Mouse (Mus musculus): ENCODE data around the gene Mre11a. TPM values are rescaled to one million over a fixed set of nuclear protein-coding genes. Genes with fewer than 3 reads are reported as not detected.

Mre11a gene
- polyA plus RNA-seq, 1 experiment from 2014 or later = 46.0 TPM

- Histone ChIP-seq H3K4me1 (peaks cover 7% of the 10 kb centered on the region), H3K9me3 (no peaks in the 10 kb centered on the region), H3K4me3 (peak within 1 kb of the TSS; percentile 26), H3K27ac (no peak within 1 kb of the TSS), H3K36me3 (replicated peaks) (no peaks in the 10 kb centered on the region), H3K27me3 (ENCODE audit: poor library complexity, severe bottlenecking) (peaks cover 24% of the 10 kb centered on the region)
- DNase-seq (ENCODE audit: extremely low spot score, low spot score) = no peak
- 17% methylated on average over 23 of the region's 23 CpGs for WGBS
Measured at GRCm38 (mm10) chr9:14770803-14771471, 13.5 kb upstream of the Mre11a start, which contains the start of gene 1700012B09Rik. 1700012B09Rik (minus strand) TSS chr9:14771030.

DNA sequence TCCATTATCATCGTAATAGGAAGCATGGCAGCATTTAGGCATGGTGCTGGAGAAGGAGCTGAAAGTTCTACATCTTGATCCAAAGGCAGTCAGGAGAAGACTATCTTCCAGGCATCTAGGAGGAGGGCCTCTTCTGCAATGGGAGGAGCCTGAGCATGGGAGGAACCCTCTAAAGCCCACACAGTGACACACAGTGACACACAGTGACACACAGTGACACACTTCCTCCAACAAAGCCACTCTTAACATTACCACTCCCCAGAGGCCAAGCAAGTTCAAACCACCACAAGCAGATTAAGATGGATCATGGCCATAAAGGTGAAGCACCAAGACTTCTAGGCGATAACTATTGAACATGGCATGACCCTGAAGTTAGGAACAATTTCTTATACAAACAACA, 12.4 kb upstream of the Mre11a start:
- no peaks in the 10 kb centered on the region for H3K9me3 ChIP-seq
- H3K4me3 ChIP-seq = no peak overlapping the region
- no peaks in the 10 kb centered on the region for H3K36me3 ChIP-seq (replicated peaks)
- peaks cover 7% of the 10 kb centered on the region for H3K4me1 ChIP-seq
- peaks cover 24% of the 10 kb centered on the region for H3K27me3 ChIP-seq (ENCODE audit: poor library complexity, severe bottlenecking)
- 90% methylated on average over 2 of the region's 2 CpGs for WGBS
- DNase-seq (ENCODE audit: extremely low spot score, low spot score) = no peak
- no peak overlapping the region for H3K27ac ChIP-seq

- WGBS = 62% methylated on average over 2 of the region's 2 CpGs
- Histone ChIP-seq H3K27me3 (ENCODE audit: poor library complexity, severe bottlenecking) (peaks cover 22% of the 10 kb centered on the region), H3K27ac (no peak overlapping the region), H3K4me1 (peaks cover 7% of the 10 kb centered on the region), H3K36me3 (replicated peaks) (no peaks in the 10 kb centered on the region), H3K4me3 (no peak overlapping the region), H3K9me3 (no peaks in the 10 kb centered on the region)
- no peak for DNase-seq (ENCODE audit: extremely low spot score, low spot score)
Measured at GRCm38 (mm10) chr9:14773813-14774212, 10.6 kb upstream of the Mre11a start.

DNA sequence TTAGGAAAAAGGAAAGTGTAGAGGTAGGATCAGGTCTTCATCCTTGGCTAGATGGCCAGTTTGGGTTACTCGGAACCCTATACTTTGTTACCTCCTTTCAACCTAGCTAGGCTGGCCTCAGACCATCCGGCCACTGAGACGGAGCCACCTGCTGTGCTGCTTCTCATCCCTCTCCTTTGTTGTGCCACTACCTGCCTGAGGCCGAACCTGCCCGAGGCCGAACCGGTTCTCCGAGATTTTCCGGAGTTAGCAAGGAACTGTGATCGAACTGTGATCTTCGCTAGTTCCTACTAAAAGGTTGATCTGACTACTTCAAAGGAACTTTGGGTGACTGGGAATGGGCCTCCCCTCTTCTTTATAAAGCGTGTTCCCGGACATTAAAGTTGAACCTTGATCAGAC, 6.1 kb upstream of the Mre11a start:
- Histone ChIP-seq H3K4me3 (no peak overlapping the region), H3K36me3 (replicated peaks) (peaks cover 37% of the 10 kb centered on the region), H3K9me3 (no peaks in the 10 kb centered on the region), H3K27me3 (ENCODE audit: poor library complexity, severe bottlenecking) (no peaks in the 10 kb centered on the region), H3K4me1 (no peaks in the 10 kb centered on the region), H3K27ac (no peak overlapping the region)
- 36% methylated on average over 13 of the region's 13 CpGs for WGBS
- no peak for DNase-seq (ENCODE audit: extremely low spot score, low spot score)

DNA sequence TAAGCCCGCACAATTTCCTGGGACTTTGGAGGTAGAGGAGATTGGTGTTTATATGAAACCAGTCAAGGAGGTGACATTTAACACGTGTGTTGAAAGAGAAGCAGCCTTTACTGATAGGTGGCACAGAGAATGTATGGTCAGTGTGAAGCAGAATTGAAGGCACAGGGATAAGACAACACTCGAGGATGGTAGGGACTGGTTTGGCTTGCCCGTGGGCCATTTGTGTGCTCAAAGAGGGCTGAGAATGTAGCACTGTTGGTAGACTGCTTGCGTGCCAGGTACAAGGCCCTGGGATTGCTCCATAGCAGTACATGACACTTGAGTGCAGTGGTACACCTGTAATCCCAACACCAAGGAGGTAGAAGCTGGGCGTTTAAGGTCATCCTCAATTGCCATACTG, 2.9 kb downstream of the Mre11a start:
- no peak overlapping the region for H3K4me3 ChIP-seq
- no peak for DNase-seq (ENCODE audit: extremely low spot score, low spot score)
- no peaks in the 10 kb centered on the region for H3K9me3 ChIP-seq
- peaks cover 17% of the 10 kb centered on the region for H3K4me1 ChIP-seq
- no peak overlapping the region for H3K27ac ChIP-seq
- 92% methylated on average over 6 of the region's 6 CpGs for WGBS
- peaks cover 62% of the 10 kb centered on the region for H3K36me3 ChIP-seq (replicated peaks)
- H3K27me3 ChIP-seq (ENCODE audit: poor library complexity, severe bottlenecking) = no peaks in the 10 kb centered on the region

DNA sequence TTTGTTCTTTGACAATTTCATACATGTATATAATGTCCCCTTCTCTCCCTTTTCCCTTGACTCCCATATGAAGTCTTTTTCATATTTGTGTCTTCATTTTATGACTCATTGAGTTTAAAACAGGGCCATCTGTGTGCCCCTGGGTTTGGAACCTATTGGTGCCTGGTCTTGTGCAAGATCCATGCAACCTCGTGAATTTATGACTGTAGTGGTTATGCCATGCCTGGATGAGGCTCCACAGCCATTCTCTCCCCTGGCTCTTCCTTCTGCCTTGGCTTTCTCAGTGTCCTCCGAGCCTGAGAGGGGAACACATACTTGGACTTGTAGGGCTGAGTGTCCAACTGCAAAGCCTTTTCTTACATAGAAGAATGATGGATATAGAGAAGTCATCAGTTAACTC, 21.3 kb downstream of the Mre11a start:
- Histone ChIP-seq H3K4me3 (no peak overlapping the region), H3K36me3 (replicated peaks) (peaks cover 95% of the 10 kb centered on the region), H3K27me3 (ENCODE audit: poor library complexity, severe bottlenecking) (no peaks in the 10 kb centered on the region), H3K4me1 (no peaks in the 10 kb centered on the region), H3K9me3 (no peaks in the 10 kb centered on the region), H3K27ac (no peak overlapping the region)
- WGBS = 90% methylated on average over 2 of the region's 2 CpGs
- DNase-seq (ENCODE audit: extremely low spot score, low spot score) = no peak

GRCm38 (mm10) chr9:14806786-14807185, 22.3 kb downstream of the Mre11a start:
- Histone ChIP-seq H3K4me3 (no peak overlapping the region), H3K36me3 (replicated peaks) (peaks cover 95% of the 10 kb centered on the region), H3K27me3 (ENCODE audit: poor library complexity, severe bottlenecking) (no peaks in the 10 kb centered on the region), H3K9me3 (no peaks in the 10 kb centered on the region), H3K27ac (no peak overlapping the region), H3K4me1 (no peaks in the 10 kb centered on the region)
- WGBS = 98% methylated on average over 1 of the region's 1 CpGs
- DNase-seq (ENCODE audit: extremely low spot score, low spot score) = no peak

DNA sequence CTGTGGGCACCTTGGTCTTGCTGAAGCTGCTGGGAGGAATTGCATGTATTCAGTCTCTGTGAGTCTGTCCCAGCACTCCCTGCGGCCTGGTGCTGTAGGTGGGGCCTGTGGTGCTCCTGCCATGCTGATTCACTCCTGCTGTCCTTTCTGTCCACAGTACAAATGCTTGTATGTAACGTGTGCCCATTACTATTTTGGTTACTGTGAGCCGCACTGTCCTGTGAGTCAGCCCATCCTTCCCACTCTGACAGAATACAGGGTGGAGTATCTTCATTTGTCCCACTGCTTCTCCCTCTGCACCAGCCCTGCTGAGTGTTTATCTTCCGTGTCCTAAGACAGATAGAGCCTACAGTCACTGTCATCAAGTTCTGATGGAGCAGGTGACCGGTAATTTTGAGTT, 25.7 kb downstream of the Mre11a start:
- Histone ChIP-seq H3K9me3 (no peaks in the 10 kb centered on the region), H3K27me3 (ENCODE audit: poor library complexity, severe bottlenecking) (no peaks in the 10 kb centered on the region), H3K36me3 (replicated peaks) (peaks cover 96% of the 10 kb centered on the region), H3K4me1 (no peaks in the 10 kb centered on the region), H3K27ac (no peak overlapping the region), H3K4me3 (no peak overlapping the region)
- 95% methylated on average over 5 of the region's 5 CpGs for WGBS
- DNase-seq (ENCODE audit: extremely low spot score, low spot score) = no peak

DNA sequence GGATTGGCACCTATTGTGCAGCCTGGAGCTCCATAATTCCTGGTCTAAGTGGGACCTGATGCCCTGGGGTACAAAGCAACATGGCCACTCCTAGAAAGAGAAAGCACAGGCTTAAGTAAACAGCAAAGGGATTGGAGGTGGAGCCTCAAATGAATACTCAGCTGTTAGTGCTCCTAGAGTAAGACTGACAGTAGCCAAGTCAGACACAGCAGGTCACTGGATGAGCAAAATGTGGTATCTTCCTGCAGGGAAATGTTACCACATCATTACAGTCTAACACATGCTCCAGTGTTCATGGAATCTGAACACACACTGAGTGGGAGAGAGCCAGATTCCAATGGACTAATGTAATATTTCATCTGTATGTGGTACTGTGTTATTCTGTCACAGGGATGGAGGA, 36.9 kb downstream of the Mre11a start:
- H3K27ac ChIP-seq = no peak overlapping the region
- H3K36me3 ChIP-seq (replicated peaks) = peaks cover 94% of the 10 kb centered on the region
- no peaks in the 10 kb centered on the region for H3K27me3 ChIP-seq (ENCODE audit: poor library complexity, severe bottlenecking)
- H3K4me1 ChIP-seq = no peaks in the 10 kb centered on the region
- no peak overlapping the region for H3K4me3 ChIP-seq
- no peaks in the 10 kb centered on the region for H3K9me3 ChIP-seq
- no peak for DNase-seq (ENCODE audit: extremely low spot score, low spot score)

DNA sequence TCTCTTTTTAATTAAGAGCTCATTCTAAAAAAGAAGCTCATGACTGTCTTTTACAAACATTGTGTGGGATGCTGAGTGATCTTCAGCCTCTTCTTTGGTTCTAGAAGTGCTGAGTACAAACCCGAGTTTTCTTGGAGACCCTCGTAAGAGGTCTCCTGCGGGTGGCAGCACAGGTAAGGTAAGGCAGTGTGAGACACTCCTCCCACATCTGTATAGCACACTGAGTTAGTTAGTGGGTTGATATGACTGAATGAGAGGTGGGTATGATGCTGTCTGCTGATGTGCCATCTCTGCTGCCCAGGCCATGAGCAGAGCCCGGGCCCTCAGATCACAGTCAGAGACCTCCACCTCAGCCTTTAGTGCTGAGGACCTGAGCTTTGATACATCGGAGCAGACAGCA, 40.4 kb downstream of the Mre11a start:
- no peaks in the 10 kb centered on the region for H3K9me3 ChIP-seq
- H3K4me1 ChIP-seq = no peaks in the 10 kb centered on the region
- no peaks in the 10 kb centered on the region for H3K27me3 ChIP-seq (ENCODE audit: poor library complexity, severe bottlenecking)
- peaks cover 90% of the 10 kb centered on the region for H3K36me3 ChIP-seq (replicated peaks)
- H3K4me3 ChIP-seq = no peak overlapping the region
- no peak overlapping the region for H3K27ac ChIP-seq
- WGBS = 92% methylated on average over 5 of the region's 5 CpGs
- no peak for DNase-seq (ENCODE audit: extremely low spot score, low spot score)

DNA sequence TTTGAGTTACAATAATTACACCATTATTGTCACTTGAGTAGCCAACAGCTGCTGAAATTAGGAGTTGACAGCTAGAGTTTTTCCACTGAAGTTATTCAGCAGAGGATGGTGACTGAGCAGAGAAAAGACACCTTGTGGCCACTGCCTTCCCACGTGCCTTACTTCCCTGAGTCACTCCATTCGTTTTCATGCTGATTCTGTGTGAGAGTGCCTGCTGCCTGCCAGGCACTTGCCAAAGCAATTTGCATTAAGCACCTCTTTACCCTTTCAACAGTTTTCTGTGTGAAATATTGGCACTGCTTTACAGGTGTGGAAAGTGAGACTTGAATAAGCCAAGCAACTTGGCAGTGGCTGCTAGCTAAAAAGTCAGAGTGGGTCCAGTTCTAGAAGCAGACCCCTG, 43.4 kb downstream of the Mre11a start:
- 80% methylated on average over 2 of the region's 2 CpGs for WGBS
- H3K27ac ChIP-seq = no peak overlapping the region
- peaks cover 90% of the 10 kb centered on the region for H3K36me3 ChIP-seq (replicated peaks)
- H3K4me3 ChIP-seq = no peak overlapping the region
- no peak for DNase-seq (ENCODE audit: extremely low spot score, low spot score)
- H3K27me3 ChIP-seq (ENCODE audit: poor library complexity, severe bottlenecking) = no peaks in the 10 kb centered on the region
- no peaks in the 10 kb centered on the region for H3K9me3 ChIP-seq
- H3K4me1 ChIP-seq = no peaks in the 10 kb centered on the region

GRCm38 (mm10) chr9:14832046-14832445, 47.6 kb downstream of the Mre11a start:
- Histone ChIP-seq H3K27me3 (ENCODE audit: poor library complexity, severe bottlenecking) (no peaks in the 10 kb centered on the region), H3K27ac (no peak overlapping the region), H3K4me1 (no peaks in the 10 kb centered on the region), H3K4me3 (no peak overlapping the region), H3K36me3 (replicated peaks) (peaks cover 91% of the 10 kb centered on the region), H3K9me3 (no peaks in the 10 kb centered on the region)
- DNase-seq (ENCODE audit: extremely low spot score, low spot score) = no peak
- WGBS = 88% methylated on average over 5 of the region's 5 CpGs

DNA sequence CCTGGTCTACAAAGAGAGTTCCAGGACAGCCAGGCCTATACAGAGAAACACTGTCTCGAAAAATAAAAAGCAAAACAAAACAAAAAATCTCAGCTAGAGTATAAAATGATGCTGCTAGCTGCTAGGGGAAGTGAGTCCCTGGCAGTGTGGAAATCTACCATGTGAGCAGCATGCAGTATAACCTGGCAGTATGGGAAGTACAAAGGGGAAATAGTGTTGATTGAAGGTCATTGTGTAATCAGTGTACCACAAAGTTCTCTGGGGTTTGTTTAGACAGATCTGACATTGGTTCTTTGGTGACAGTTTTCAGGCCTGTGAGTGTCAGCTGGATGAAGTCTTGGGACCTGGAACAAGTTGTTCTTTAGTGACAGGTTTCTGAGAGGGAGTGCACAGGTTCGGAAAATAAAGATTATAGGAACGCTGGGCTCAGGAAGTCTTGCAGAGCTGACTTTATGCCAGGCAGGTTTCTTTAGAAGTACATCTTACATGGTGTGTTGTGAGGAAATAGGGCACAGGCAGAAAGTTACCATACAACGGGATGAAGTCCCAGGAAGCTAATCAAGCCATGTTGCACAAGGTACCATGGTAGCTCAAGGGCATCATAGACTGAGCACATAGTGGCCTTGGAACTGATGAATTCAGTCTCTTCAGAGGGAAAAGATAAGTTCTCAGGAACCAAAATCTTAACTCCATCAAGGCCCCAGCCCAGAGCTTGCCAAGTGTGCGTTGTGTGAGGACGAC, 51.1 kb downstream of the Mre11a start:
- H3K27me3 ChIP-seq (ENCODE audit: poor library complexity, severe bottlenecking) = no peaks in the 10 kb centered on the region
- H3K36me3 ChIP-seq (replicated peaks) = peaks cover 68% of the 10 kb centered on the region
- 95% methylated on average over 6 of the region's 6 CpGs for WGBS
- H3K4me3 ChIP-seq = no peak overlapping the region
- no peak overlapping the region for H3K27ac ChIP-seq
- no peaks in the 10 kb centered on the region for H3K4me1 ChIP-seq
- no peak for DNase-seq (ENCODE audit: extremely low spot score, low spot score)
- H3K9me3 ChIP-seq = no peaks in the 10 kb centered on the region

All from forebrain, embryonic 10.5 days (tissue).